Mouse (Mus musculus) frontal cortex, adult 2 months (tissue): ENCODE measurements around the gene Nek11. TPM values are rescaled to one million over a fixed set of nuclear protein-coding genes. Genes with fewer than 3 reads are reported as not detected.

Experiments
- DNase-seq, 2 experiments: peaks; one replicate each; pipeline ENCODE4 v3.0.0; 2022; ENCODE audit warnings: low spot score in 1 of 2; ENCODE audit errors: extremely low spot score in 1 of 2
- polyA plus RNA-seq: library from polyadenylated mRNA; depleted of rRNA; stranded (reverse); fragments of >200 nt; gene quantifications from 2 replicates; pipeline ENCODE4 v1.2.3, GENCODE M21; 2012; rRNA removed

The Nek11 gene
- polyA plus RNA-seq: 1.2 and 1.5 TPM in 2 replicates

- DNase-seq: peak; percentile 76 to 94
These were observed at the start of gene Nek11, which contains the start of gene Aste1 for GRCm38 (mm10) chr9:105395218-105395627. Gene Nek11 (minus strand): TSS chr9:105395524. Gene Aste1 (plus strand): TSS chr9:105395392.

- DNase-seq: no peak
These were observed 13.2 kb upstream of the Nek11 start for GRCm38 (mm10) chr9:105408549-105408948.

- DNase-seq: no peak
These were observed 604 bp downstream of the Nek11 start for GRCm38 (mm10) chr9:105394720-105395119.

GRCm38 (mm10) chr9:105390616-105391015, 4.7 kb downstream of the Nek11 start:
- DNase-seq: no peak

GRCm38 (mm10) chr9:105389289-105389688, 6.0 kb downstream of the Nek11 start:
- DNase-seq: peak in 1 of 2 experiments; percentile 94

- no peak for DNase-seq
These were observed 7.9 kb downstream of the Nek11 start for GRCm38 (mm10) chr9:105387403-105387802.

- DNase-seq: no peak
These were observed 15.7 kb downstream of the Nek11 start for GRCm38 (mm10) chr9:105379533-105380145.

GRCm38 (mm10) chr9:105377622-105378021, 17.7 kb downstream of the Nek11 start:
- DNase-seq: peak in 1 of 2 experiments; percentile 37

GRCm38 (mm10) chr9:105376954-105377530, 18.3 kb downstream of the Nek11 start:
- DNase-seq: peak in 1 of 2 experiments; percentile 62

- DNase-seq: no peak
These were observed 18.9 kb downstream of the Nek11 start for GRCm38 (mm10) chr9:105376411-105376810.

GRCm38 (mm10) chr9:105374361-105374760, 21.0 kb downstream of the Nek11 start:
- no peak for DNase-seq

GRCm38 (mm10) chr9:105368605-105369004, 26.7 kb downstream of the Nek11 start:
- DNase-seq: no peak

GRCm38 (mm10) chr9:105366199-105366598, 29.1 kb downstream of the Nek11 start:
- no peak for DNase-seq

GRCm38 (mm10) chr9:105363520-105364231, 31.6 kb downstream of the Nek11 start:
- peak in 1 of 2 experiments; percentile 20 for DNase-seq

- DNase-seq: no peak
These were observed 33.1 kb downstream of the Nek11 start for GRCm38 (mm10) chr9:105362181-105362580.

- DNase-seq: no peak
These were observed 46.3 kb downstream of the Nek11 start for GRCm38 (mm10) chr9:105349034-105349433.

- no peak for DNase-seq
These were observed 46.9 kb downstream of the Nek11 start for GRCm38 (mm10) chr9:105348242-105349031.

GRCm38 (mm10) chr9:105342994-105343656, 52.2 kb downstream of the Nek11 start:
- DNase-seq: peak in 1 of 2 experiments; percentile 11

GRCm38 (mm10) chr9:105342565-105342964, 52.8 kb downstream of the Nek11 start:
- no peak for DNase-seq

- no peak for DNase-seq
These were observed 62.8 kb downstream of the Nek11 start for GRCm38 (mm10) chr9:105332436-105333016.
